In genomic region chr13:40642931-40643330, GRCm38 (mm10) we compare ENCODE assay signal across 18 mouse cellular contexts.
"Had no signal": no experiment of that assay in that cellular context is flagged by ENCODE, and none has a peak within 500 bp of the region (broad histone marks: within the 10 kb centered on the region; RNA-seq: fewer than 3 reads in every experiment).

No protein-coding gene starts in this region.

- H3K27ac ChIP-seq: midbrain, embryonic 13.5 days; midbrain, embryonic 15.5 days; neural tube, embryonic 13.5 days; neural tube, embryonic 15.5 days; stomach, embryonic 15.5 days; stomach, postnatal 0 days had no signal

- H3K4me1 ChIP-seq: midbrain, embryonic 13.5 days; midbrain, embryonic 15.5 days; neural tube, embryonic 13.5 days; stomach, embryonic 15.5 days had no signal

- H3K36me3 ChIP-seq: midbrain, embryonic 13.5 days; midbrain, embryonic 15.5 days; neural tube, embryonic 13.5 days; neural tube, embryonic 15.5 days; stomach, embryonic 15.5 days had no signal

- DNase-seq: lung, adult 18-20 months; lung, embryonic 14.5 days; lung, postnatal 10 days; lung, postnatal 4 days; retina, postnatal 1 day; right cerebral cortex, adult 18-20 months; right cerebral cortex, postnatal 25 days; thymus, adult 2 months; thymus, postnatal 25 days; thymus, postnatal 4 days had no signal

- H3K4me2 ChIP-seq: lung, embryonic 14.5 days; midbrain, embryonic 11.5 days; midbrain, embryonic 13.5 days; midbrain, embryonic 15.5 days; neural tube, embryonic 13.5 days; neural tube, embryonic 15.5 days; stomach, embryonic 15.5 days had no signal

- H3K9ac ChIP-seq: lung, embryonic 14.5 days; midbrain, embryonic 13.5 days; midbrain, embryonic 15.5 days; neural tube, embryonic 13.5 days; neural tube, embryonic 15.5 days; stomach, embryonic 15.5 days had no signal

- H3K27me3 ChIP-seq: midbrain, embryonic 13.5 days; midbrain, embryonic 15.5 days; neural tube, embryonic 13.5 days; neural tube, embryonic 15.5 days had no signal

- H3K9me3 ChIP-seq: midbrain, embryonic 13.5 days; midbrain, embryonic 15.5 days; neural tube, embryonic 13.5 days; neural tube, embryonic 15.5 days; stomach, embryonic 15.5 days had no signal

- ATAC-seq: midbrain, embryonic 13.5 days; midbrain, embryonic 15.5 days had no signal

- H3K4me3 ChIP-seq: midbrain, embryonic 13.5 days; midbrain, embryonic 15.5 days; myocyte; neural tube, embryonic 13.5 days; neural tube, embryonic 15.5 days; stomach, embryonic 15.5 days had no signal
